Mouse (Mus musculus) liver, embryonic 12.5 days (tissue): ENCODE results near the gene Mta3. TPM values are rescaled to one million over a fixed set of nuclear protein-coding genes. Genes with fewer than 3 reads are reported as not detected.

Experiments
- ATAC-seq: fragments of 200-750 bp; cut with Nextera tagmentation; 2 replicates; pipeline ENCODE4 v1.8.0; 2017; ENCODE audit warnings: moderate number of reproducible peaks, mild to moderate bottlenecking, moderate library complexity
- H3K27ac ChIP-seq: fragments of 300-500 bp; sonication (generic); 2 replicates; pipeline ENCODE4 v1.5.1; 2016; ENCODE audit warnings: mild to moderate bottlenecking
- H3K27me3 ChIP-seq: fragments of 300-500 bp; sonication (generic); replicated peaks from 2 replicates; pipeline ENCODE4 v1.6.1; 2016; ENCODE audit warnings: mild to moderate bottlenecking, moderate library complexity
- H3K36me3 ChIP-seq: fragments of 300-500 bp; sonication (generic); 2 replicates; pipeline ENCODE4 v1.6.1; 2016; ENCODE audit warnings: mild to moderate bottlenecking, moderate library complexity
- H3K4me1 ChIP-seq: fragments of 300-500 bp; sonication (generic); 2 replicates; pipeline ENCODE4 v1.6.1; 2016
- H3K4me2 ChIP-seq: fragments of 300-500 bp; sonication (generic); 2 replicates; pipeline ENCODE4 v1.6.1; 2016; ENCODE audit warnings: mild to moderate bottlenecking, moderate library complexity
- H3K4me3 ChIP-seq: fragments of 300-500 bp; sonication (generic); 2 replicates; pipeline ENCODE4 v1.5.1; 2016; ENCODE audit warnings: mild to moderate bottlenecking, moderate library complexity
- H3K9ac ChIP-seq: fragments of 300-500 bp; sonication (generic); 2 replicates; pipeline ENCODE4 v1.6.1; 2016; ENCODE audit warnings: mild to moderate bottlenecking, moderate library complexity
- H3K9me3 ChIP-seq: fragments of 300-500 bp; sonication (generic); replicated peaks from 2 replicates; pipeline ENCODE4 v1.6.1; 2016; ENCODE audit warnings: mild to moderate bottlenecking, moderate library complexity
- WGBS: fragments of 180-500 bp; shearing (Covaris S2); methylation state at CpG from one replicate; pipeline ENCODE4 v1.1.7; 2016; ENCODE audit not compliant: insufficient replicate concordance; 5-methylcytosine and 5-hydroxymethylcytosine counted together
- polyA plus RNA-seq: library from polyadenylated mRNA; unstranded; fragments of >200 nt; fragmentation: Nextera tagmentation; extraction: Ambion mirVana; gene quantifications from 2 replicates; pipeline ENCODE4 v1.2.1, GENCODE M21; 2016

Gene Mta3
- polyA plus RNA-seq, 1 experiment from 2014 or later = 60.2 TPM

GRCm38 (mm10) chr17:83845538-83845937 is 139.6 kb downstream of the Mta3 start:
- Histone ChIP-seq H3K27me3 (no peaks in the 10 kb centered on the region), H3K27ac (peak overlapping the region; percentile 71), H3K36me3 (no peaks in the 10 kb centered on the region), H3K4me3 (no peak overlapping the region), H3K9ac (no peak overlapping the region), H3K4me2 (peak overlapping the region; percentile 27; the same call in 1 of the 2 replicates), H3K4me1 (peaks cover 58% of the 10 kb centered on the region), H3K9me3 (no peaks in the 10 kb centered on the region)
- WGBS = 53% methylated on average over 8 of the region's 8 CpGs
- ATAC-seq = peak; percentile 53; the same call in 1 of the 2 replicates

- no peak; the same call in 1 of the 2 replicates for ATAC-seq
- no peaks in the 10 kb centered on the region for H3K27me3 ChIP-seq
Observed at GRCm38 (mm10) chr17:83846301-83847021, 140.5 kb downstream of the Mta3 start.

GRCm38 (mm10) chr17:83847100-83847499 is 141.1 kb downstream of the Mta3 start:
- WGBS = 62% methylated on average over 6 of the region's 6 CpGs
- H3K36me3 ChIP-seq = no peaks in the 10 kb centered on the region
- H3K9me3 ChIP-seq = no peaks in the 10 kb centered on the region
- no peak overlapping the region; the same call in 1 of the 2 replicates for H3K4me3 ChIP-seq
- no peak for ATAC-seq
- no peaks in the 10 kb centered on the region for H3K27me3 ChIP-seq
- no peak overlapping the region; the same call in 1 of the 2 replicates for H3K9ac ChIP-seq
- H3K27ac ChIP-seq = peak overlapping the region; percentile 64
- H3K4me2 ChIP-seq = peak overlapping the region; percentile 27
- peaks cover 58% of the 10 kb centered on the region for H3K4me1 ChIP-seq

More at GRCm38 (mm10) chr17:83846301-83847021, 140.5 kb downstream of the Mta3 start:
- H3K27ac ChIP-seq = peak overlapping the region; percentile 64
- no peak overlapping the region; the same call in 1 of the 2 replicates for H3K4me3 ChIP-seq
- H3K4me2 ChIP-seq = peak overlapping the region; percentile 27
- WGBS = 54% methylated on average over 21 of the region's 21 CpGs
- H3K4me1 ChIP-seq = peaks cover 58% of the 10 kb centered on the region
- H3K36me3 ChIP-seq = no peaks in the 10 kb centered on the region
- H3K9ac ChIP-seq = peak overlapping the region; percentile 10; the same call in 1 of the 2 replicates
- H3K9me3 ChIP-seq = no peaks in the 10 kb centered on the region

GRCm38 (mm10) chr17:83847815-83848214 is 141.9 kb downstream of the Mta3 start, which contains the start of gene Haao:
Gene Haao (minus strand): TSS chr17:83847963.
- H3K4me2 ChIP-seq = peak within 1 kb of the TSS; percentile 27
- peak; percentile 66 for ATAC-seq
- WGBS = 34% methylated on average over 3 of the region's 3 CpGs
- no peaks in the 10 kb centered on the region for H3K27me3 ChIP-seq
- H3K36me3 ChIP-seq = no peaks in the 10 kb centered on the region
- H3K9me3 ChIP-seq = no peaks in the 10 kb centered on the region
- H3K4me1 ChIP-seq = peaks cover 58% of the 10 kb centered on the region
- H3K27ac ChIP-seq = peak within 1 kb of the TSS; percentile 64
- no peak within 1 kb of the TSS; the same call in 1 of the 2 replicates for H3K4me3 ChIP-seq
- H3K9ac ChIP-seq = no peak within 1 kb of the TSS; the same call in 1 of the 2 replicates

- Histone ChIP-seq H3K36me3 (no peaks in the 10 kb centered on the region), H3K9ac (no peak overlapping the region), H3K9me3 (no peaks in the 10 kb centered on the region), H3K4me1 (peaks cover 56% of the 10 kb centered on the region), H3K27me3 (no peaks in the 10 kb centered on the region), H3K4me3 (no peak overlapping the region), H3K27ac (0 out of 2 replicates have a peak overlapping the region, but pooled peaks have one; percentile 10), H3K4me2 (no peak overlapping the region)
- no peak for ATAC-seq
- WGBS = 41% methylated on average over 4 of the region's 4 CpGs
Observed at GRCm38 (mm10) chr17:83848482-83848881, 142.5 kb downstream of the Mta3 start.

- Histone ChIP-seq H3K9me3 (no peaks in the 10 kb centered on the region), H3K36me3 (no peaks in the 10 kb centered on the region), H3K4me2 (no peak overlapping the region), H3K27me3 (no peaks in the 10 kb centered on the region), H3K4me1 (peaks cover 61% of the 10 kb centered on the region), H3K27ac (no peak overlapping the region), H3K9ac (no peak overlapping the region), H3K4me3 (no peak overlapping the region)
- no peak for ATAC-seq
- WGBS = 67% methylated on average over 12 of the region's 12 CpGs
Observed at GRCm38 (mm10) chr17:83849081-83849675, 143.2 kb downstream of the Mta3 start.

- no peak overlapping the region for H3K4me2 ChIP-seq
Observed at GRCm38 (mm10) chr17:83849717-83850116, 143.8 kb downstream of the Mta3 start.

GRCm38 (mm10) chr17:83850458-83850857 is 144.5 kb downstream of the Mta3 start:
- Histone ChIP-seq H3K4me3 (no peak overlapping the region), H3K27me3 (no peaks in the 10 kb centered on the region), H3K4me1 (peaks cover 64% of the 10 kb centered on the region), H3K4me2 (peak overlapping the region; percentile 18), H3K27ac (no peak overlapping the region), H3K9ac (no peak overlapping the region), H3K36me3 (no peaks in the 10 kb centered on the region), H3K9me3 (no peaks in the 10 kb centered on the region)
- WGBS = 15% methylated on average over 9 of the region's 9 CpGs
- no peak for ATAC-seq

More at GRCm38 (mm10) chr17:83849717-83850116, 143.8 kb downstream of the Mta3 start:
- H3K4me3 ChIP-seq = no peak overlapping the region
- WGBS = 65% methylated on average over 5 of the region's 5 CpGs
- H3K9me3 ChIP-seq = no peaks in the 10 kb centered on the region
- no peaks in the 10 kb centered on the region for H3K36me3 ChIP-seq
- ATAC-seq = no peak
- no peak overlapping the region for H3K27ac ChIP-seq
- H3K4me1 ChIP-seq = peaks cover 66% of the 10 kb centered on the region
- no peaks in the 10 kb centered on the region for H3K27me3 ChIP-seq
- no peak overlapping the region for H3K9ac ChIP-seq

- Histone ChIP-seq H3K4me1 (peaks cover 60% of the 10 kb centered on the region), H3K9me3 (no peaks in the 10 kb centered on the region), H3K27me3 (no peaks in the 10 kb centered on the region), H3K27ac (no peak overlapping the region), H3K4me2 (no peak overlapping the region), H3K36me3 (no peaks in the 10 kb centered on the region), H3K9ac (no peak overlapping the region), H3K4me3 (no peak overlapping the region)
- ATAC-seq = no peak
- WGBS = 70% methylated on average over 5 of the region's 5 CpGs
Observed at GRCm38 (mm10) chr17:83850864-83851263, 144.9 kb downstream of the Mta3 start.

GRCm38 (mm10) chr17:83853831-83854230 is 147.9 kb downstream of the Mta3 start:
- no peaks in the 10 kb centered on the region for H3K36me3 ChIP-seq
- H3K4me1 ChIP-seq = peaks cover 55% of the 10 kb centered on the region
- H3K27ac ChIP-seq = peak overlapping the region; percentile 48; the same call in 1 of the 2 replicates
- ATAC-seq = no peak
- no peaks in the 10 kb centered on the region for H3K27me3 ChIP-seq
- H3K4me3 ChIP-seq = peak overlapping the region; percentile 46
- H3K4me2 ChIP-seq = peak overlapping the region; percentile 71
- H3K9ac ChIP-seq = peak overlapping the region; percentile 56
- WGBS = 43% methylated on average over 3 of the region's 3 CpGs
- H3K9me3 ChIP-seq = no peaks in the 10 kb centered on the region

- peak overlapping the region; percentile 46 for H3K4me3 ChIP-seq
- ATAC-seq = peak; percentile 87
- no peaks in the 10 kb centered on the region for H3K9me3 ChIP-seq
- H3K27ac ChIP-seq = peak overlapping the region; percentile 48; the same call in 1 of the 2 replicates
- H3K9ac ChIP-seq = peak overlapping the region; percentile 56
- peaks cover 55% of the 10 kb centered on the region for H3K4me1 ChIP-seq
- no peaks in the 10 kb centered on the region for H3K36me3 ChIP-seq
- H3K27me3 ChIP-seq = no peaks in the 10 kb centered on the region
- WGBS = 37% methylated on average over 12 of the region's 12 CpGs
- peak overlapping the region; percentile 71 for H3K4me2 ChIP-seq
Observed at GRCm38 (mm10) chr17:83854284-83854918, 148.4 kb downstream of the Mta3 start.
